Mouse (Mus musculus) myocyte (in vitro differentiated cells): ENCODE measurements around the gene Agpat1.
A peak's percentile ranks its signal among the peaks of the same experiment; 100 is the strongest.

Experiments used
- E2F4 ChIP-seq: IDR thresholded peaks from one replicate; pipeline ENCODE4 v1.6.1; 2011; ENCODE audit warnings: mild to moderate bottlenecking, control low read depth, moderate library complexity; ENCODE audit not compliant: insufficient read depth
- MYOD1 ChIP-seq, 3 experiments: IDR thresholded peaks; one replicate each; pipeline ENCODE4 v1.6.1; 2011; ENCODE audit warnings: control low read depth in 2 of 3, low read depth in 2 of 3, mild to moderate bottlenecking in 2 of 3, moderate library complexity in 1 of 3; ENCODE audit not compliant: insufficient read length in 2 of 3, control insufficient read depth in 1 of 3
- POLR2A ChIP-seq: IDR thresholded peaks from one replicate; pipeline ENCODE4 v1.6.1; 2011; ENCODE audit warnings: low read depth, mild to moderate bottlenecking, control low read depth, moderate library complexity; ENCODE audit not compliant: insufficient read length
- USF1 ChIP-seq: IDR thresholded peaks from one replicate; pipeline ENCODE4 v1.6.1; 2011; ENCODE audit warnings: low read depth, mild to moderate bottlenecking, control low read depth, moderate library complexity

DNA sequence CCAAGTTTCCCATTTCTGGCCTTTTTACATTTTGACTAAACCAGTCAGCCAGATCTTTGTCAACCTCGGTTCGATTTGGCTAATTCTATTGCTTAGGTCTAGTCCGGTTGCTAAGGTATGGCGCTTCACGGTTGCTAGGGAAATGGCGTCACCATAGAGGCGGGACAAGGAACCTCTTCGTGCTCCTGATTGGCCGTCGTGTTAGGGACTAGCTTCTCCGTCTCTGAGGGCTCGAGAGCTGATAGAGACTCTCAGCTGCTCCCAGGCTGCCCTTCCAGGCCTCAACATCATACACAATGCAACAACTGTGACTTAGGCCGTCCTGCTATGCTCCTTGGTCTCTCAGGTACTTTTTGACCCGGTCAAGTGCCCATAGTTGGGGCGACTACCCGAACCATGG, 40.5 kb downstream of the Agpat1 start, which contains the start of gene Fkbpl:
- TF ChIP-seq POLR2A = peak; percentile 74
- TF ChIP-seq MYOD1 (IDR thresholded peaks at IDR 0.05; ENCODE audit: control insufficient read depth in 1 of 3, insufficient read length in 2 of 3, low read depth in 2 of 3) = peak in 2 of 3 experiments; percentile 2 to 25
- no peak for TF ChIP-seq USF1
- no peak for TF ChIP-seq E2F4
